Mouse (Mus musculus): ENCODE results near the gene Doc2a.

DNA sequence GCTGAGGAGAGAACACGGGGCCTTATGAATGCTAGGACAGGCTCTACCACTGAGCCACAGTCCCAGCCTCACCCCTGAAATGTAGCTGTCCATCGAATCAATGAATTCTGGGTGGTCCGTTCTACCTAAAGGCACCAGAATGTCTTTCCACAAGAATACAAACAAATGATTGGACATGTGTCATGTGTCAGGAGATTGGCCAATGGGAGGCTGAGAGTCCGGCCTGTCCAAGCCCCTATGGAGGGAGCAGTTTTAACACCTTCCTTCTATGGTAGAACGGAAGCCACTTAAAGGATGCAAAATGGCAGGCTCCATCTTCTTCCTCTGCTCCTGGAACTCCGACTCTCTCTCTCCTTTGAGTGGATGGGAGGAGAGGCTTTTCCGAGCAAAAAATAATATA lies 29.6 kb upstream of the Doc2a start:
- TF ChIP-seq ZC3H11A (IDR thresholded peaks at IDR 0.05; ENCODE audit: borderline replicate concordance, low read depth, low read length) (no peak), ZNF384 (IDR thresholded peaks at IDR 0.05; ENCODE audit: low read depth, low read length) (no peak)
